Mouse (Mus musculus) megakaryocyte-erythroid progenitor cell, adult 5 weeks (primary cell): ENCODE results near the gene BC080695. TPM values are rescaled to one million over a fixed set of nuclear protein-coding genes. Genes with fewer than 3 reads are reported as not detected.

Source experiments
- polyA plus RNA-seq: library from polyadenylated mRNA; stranded (reverse); fragments of >175 nt; gene quantifications from 2 replicates; pipeline ENCODE4 v1.2.3, GENCODE M21; 2012

The BC080695 gene
- polyA plus RNA-seq: not detected in 2 replicates

DNA sequence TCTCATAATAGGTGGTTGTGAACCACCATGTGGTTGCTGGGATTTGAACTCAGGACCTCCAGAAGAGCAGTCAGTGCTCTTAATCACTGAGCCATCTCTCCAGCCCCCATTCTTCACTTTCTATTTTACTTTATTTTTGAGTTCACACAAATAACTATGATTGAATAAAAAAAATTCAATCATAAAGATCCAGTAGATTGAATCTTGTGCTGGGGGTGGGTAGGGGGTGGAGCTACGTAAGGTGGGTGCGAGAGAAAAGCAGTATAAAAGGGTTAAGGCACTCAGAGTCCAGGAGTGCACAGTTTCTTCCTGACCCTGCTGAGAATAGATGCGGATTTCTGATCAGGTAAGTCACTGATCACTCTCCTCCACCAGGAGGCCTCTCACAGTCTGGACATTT is at the start of gene BC080695, which contains the start of gene Gm13057:
TSS of gene BC080695 (plus strand) at position 301 of the 400 bp plus-strand sequence.
TSS of gene Gm13057 (plus strand) at position 310 of the 400 bp plus-strand sequence.

DNA sequence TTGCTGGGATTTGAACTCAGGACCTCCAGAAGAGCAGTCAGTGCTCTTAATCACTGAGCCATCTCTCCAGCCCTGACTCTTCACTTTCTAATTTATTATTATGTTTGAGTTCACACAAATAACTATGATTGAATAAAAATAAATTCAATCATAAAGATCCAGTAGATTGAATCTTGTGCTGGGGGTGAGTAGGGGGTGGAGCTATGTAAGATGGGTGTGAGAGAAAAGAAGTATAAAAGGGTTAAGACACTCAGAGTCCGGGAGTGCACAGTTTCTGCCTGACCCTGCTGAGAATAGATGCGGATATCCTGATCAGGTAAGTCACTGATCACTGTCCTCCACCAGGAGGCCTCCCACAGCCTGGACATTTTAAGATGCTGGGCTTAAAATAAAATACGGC is 40.5 kb upstream of the BC080695 start, which contains the start of gene Gm13043:
TSS of gene Gm13043 (plus strand) at position 301 of the 400 bp plus-strand sequence.

DNA sequence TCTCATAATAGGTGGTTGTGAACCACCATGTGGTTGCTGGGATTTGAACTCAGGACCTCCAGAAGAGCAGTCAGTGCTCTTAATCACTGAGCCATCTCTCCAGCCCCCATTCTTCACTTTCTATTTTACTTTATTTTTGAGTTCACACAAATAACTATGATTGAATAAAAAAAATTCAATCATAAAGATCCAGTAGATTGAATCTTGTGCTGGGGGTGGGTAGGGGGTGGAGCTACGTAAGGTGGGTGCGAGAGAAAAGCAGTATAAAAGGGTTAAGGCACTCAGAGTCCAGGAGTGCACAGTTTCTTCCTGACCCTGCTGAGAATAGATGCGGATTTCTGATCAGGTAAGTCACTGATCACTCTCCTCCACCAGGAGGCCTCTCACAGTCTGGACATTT is 15.8 kb upstream of the BC080695 start, which contains the start of gene Gm13040:
TSS of gene Gm13040 (plus strand) at position 301 of the 400 bp plus-strand sequence.

DNA sequence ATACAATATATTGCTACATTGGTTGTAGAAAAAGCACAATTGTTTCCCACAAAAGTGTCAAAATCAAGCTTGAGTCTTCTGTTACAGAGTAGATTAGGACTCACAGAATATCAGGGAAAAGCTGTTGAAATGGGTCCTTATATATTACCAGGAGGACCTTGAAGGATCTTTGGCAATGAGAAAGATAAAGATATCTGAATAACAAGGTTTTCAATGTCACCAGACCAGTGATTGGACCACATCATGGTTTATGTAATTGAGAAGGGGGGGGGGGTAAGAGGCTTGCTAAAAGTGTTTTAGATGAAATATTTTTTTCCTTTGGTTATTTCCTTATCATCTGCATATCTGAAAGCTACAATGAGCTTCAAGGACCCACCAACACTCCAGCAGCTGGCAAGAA is 63.2 kb downstream of the BC080695 start, which contains the start of gene Gm13083:
TSS of gene Gm13083 (plus strand) at position 301 of the 400 bp plus-strand sequence.

Other genes starting within 250 kb of the BC080695 start
- not detected in 2 replicates for gene Lrrc38, start 201.9 kb upstream of the BC080695 start, polyA plus RNA-seq
- not detected in 2 replicates for gene Pramel1, start 157.3 kb upstream of the BC080695 start, polyA plus RNA-seq
- 0.49 and 0.52 TPM in 2 replicates for gene Pramef8, start 139.3 kb upstream of the BC080695 start, polyA plus RNA-seq
- not detected in 2 replicates for gene Oog4, start 101.4 kb upstream of the BC080695 start, polyA plus RNA-seq
- gene Gm13043, start 40.4 kb upstream of the BC080695 start, polyA plus RNA-seq: not detected in 2 replicates
- not detected in 2 replicates for gene Gm13040, start 15.7 kb upstream of the BC080695 start, polyA plus RNA-seq
- gene Gm13057, start within 50 bp of the BC080695 start, polyA plus RNA-seq: not detected in 2 replicates
- not detected in 2 replicates for gene Gm13083, start 63.3 kb downstream of the BC080695 start, polyA plus RNA-seq
- not detected in 2 replicates for gene Gm13088, start 105.5 kb downstream of the BC080695 start, polyA plus RNA-seq
- gene Gm13089, start 151.0 kb downstream of the BC080695 start, polyA plus RNA-seq: not detected in 2 replicates
- not detected in 2 replicates for gene Gm13078, start 167.8 kb downstream of the BC080695 start, polyA plus RNA-seq
- gene Gm13023, start 237.7 kb downstream of the BC080695 start, polyA plus RNA-seq: not detected in 2 replicates